Mouse (Mus musculus) forebrain, embryonic 15.5 days (tissue): ENCODE measurements at regions not wholly inside any gene's neighbourhood (a gene's known extent, or its start where the extent isn't known, plus 50 kb on each side); places are given as distances from the start of the nearest gene placed in this dataset.
A peak's percentile ranks its signal among the peaks of the same experiment; 100 is the strongest.

ENCODE experiments used
- ATAC-seq: fragments of 200-750 bp; cut with Nextera tagmentation; replicated peaks from 2 replicates; pipeline ENCODE4 v1.8.0; 2017; ENCODE audit warnings: mild to moderate bottlenecking, moderate TSS enrichment, moderate library complexity
- H3K27ac ChIP-seq: fragments of 300-500 bp; sonication (generic); replicated peaks from 2 replicates; pipeline ENCODE4 v1.5.1; 2015; ENCODE audit warnings: mild to moderate bottlenecking, inconsistent platforms
- H3K27me3 ChIP-seq: fragments of 300-500 bp; sonication (generic); 2 replicates; pipeline ENCODE4 v1.6.1; 2015; ENCODE audit warnings: inconsistent platforms
- H3K36me3 ChIP-seq: fragments of 300-500 bp; sonication (generic); 2 replicates; pipeline ENCODE4 v1.6.1; 2015; ENCODE audit warnings: mild to moderate bottlenecking, inconsistent platforms
- H3K4me1 ChIP-seq: fragments of 300-500 bp; sonication (generic); 2 replicates; pipeline ENCODE4 v1.6.1; 2015; ENCODE audit warnings: inconsistent platforms
- H3K4me2 ChIP-seq: fragments of 300-500 bp; sonication (generic); replicated peaks from 2 replicates; pipeline ENCODE4 v1.6.1; 2015; ENCODE audit warnings: mild to moderate bottlenecking, inconsistent platforms
- H3K4me3 ChIP-seq: fragments of 300-500 bp; sonication (generic); 2 replicates; pipeline ENCODE4 v1.5.1; 2015; ENCODE audit warnings: mild to moderate bottlenecking, inconsistent platforms
- H3K9ac ChIP-seq: fragments of 300-500 bp; sonication (generic); replicated peaks from 2 replicates; pipeline ENCODE4 v1.6.1; 2015; ENCODE audit warnings: mild to moderate bottlenecking, inconsistent platforms
- H3K9me3 ChIP-seq: fragments of 300-500 bp; sonication (generic); 2 replicates; pipeline ENCODE4 v1.6.1; 2016; ENCODE audit warnings: inconsistent platforms
- WGBS: fragments of 180-500 bp; shearing (Covaris S2); methylation state at CpG from one replicate; pipeline ENCODE4 v1.1.7; 2015; ENCODE audit warnings: mixed read lengths; 5-methylcytosine and 5-hydroxymethylcytosine counted together

DNA sequence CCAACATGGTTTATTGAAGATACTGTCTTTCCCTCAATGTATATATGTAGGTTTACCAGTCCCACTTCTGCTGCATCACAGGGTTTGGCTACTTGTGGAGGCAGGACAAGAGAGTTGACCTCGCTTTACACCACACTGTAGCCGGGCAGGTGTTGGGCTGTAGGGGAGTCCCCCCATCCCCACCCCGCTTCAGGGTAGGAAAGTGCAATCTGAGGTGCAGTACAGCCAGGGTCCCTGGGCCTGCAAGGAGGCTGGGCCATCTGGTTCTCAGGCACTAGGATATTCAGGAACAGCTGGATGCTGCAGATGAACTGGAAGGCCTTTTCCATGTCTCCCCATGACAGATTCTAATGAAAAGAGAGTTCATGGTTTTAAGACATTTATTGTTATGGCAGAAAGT is 142.0 kb downstream of the Sis start:
- Histone ChIP-seq H3K4me1 (no peaks in the 10 kb centered on the region), H3K36me3 (no peaks in the 10 kb centered on the region), H3K4me3 (no peak overlapping the region), H3K9me3 (no peaks in the 10 kb centered on the region), H3K27me3 (no peaks in the 10 kb centered on the region), H3K27ac (no peak overlapping the region), H3K9ac (no peak overlapping the region), H3K4me2 (no peak overlapping the region)
- WGBS: 88% methylated on average over 3 of the region's 3 CpGs
- no peak for ATAC-seq

DNA sequence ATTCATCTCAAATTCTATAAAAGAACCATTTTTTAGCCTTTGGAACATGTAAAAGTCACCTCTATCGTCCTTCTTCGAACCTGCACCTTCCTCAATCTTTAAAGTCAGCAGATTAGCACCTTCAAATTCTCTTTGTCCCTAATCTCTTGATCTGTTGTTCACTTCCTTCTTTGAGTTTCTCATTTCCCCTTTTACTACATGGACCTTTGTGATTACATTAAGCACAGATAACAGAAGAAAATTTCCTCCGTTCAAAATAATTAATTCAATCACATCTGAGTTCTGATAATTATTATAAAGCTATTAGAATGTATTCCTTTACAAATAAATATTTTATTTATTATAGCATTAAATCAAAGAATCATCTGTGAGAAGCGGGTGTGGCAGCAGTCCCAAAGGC is 144.5 kb downstream of the Sis start:
- ATAC-seq: no peak
- Histone ChIP-seq H3K36me3 (no peaks in the 10 kb centered on the region), H3K27me3 (no peaks in the 10 kb centered on the region), H3K9me3 (no peaks in the 10 kb centered on the region), H3K9ac (no peak overlapping the region), H3K4me2 (no peak overlapping the region), H3K27ac (no peak overlapping the region), H3K4me3 (no peak overlapping the region), H3K4me1 (no peaks in the 10 kb centered on the region)
- WGBS: 70% methylated on average over 4 of the region's 4 CpGs

DNA sequence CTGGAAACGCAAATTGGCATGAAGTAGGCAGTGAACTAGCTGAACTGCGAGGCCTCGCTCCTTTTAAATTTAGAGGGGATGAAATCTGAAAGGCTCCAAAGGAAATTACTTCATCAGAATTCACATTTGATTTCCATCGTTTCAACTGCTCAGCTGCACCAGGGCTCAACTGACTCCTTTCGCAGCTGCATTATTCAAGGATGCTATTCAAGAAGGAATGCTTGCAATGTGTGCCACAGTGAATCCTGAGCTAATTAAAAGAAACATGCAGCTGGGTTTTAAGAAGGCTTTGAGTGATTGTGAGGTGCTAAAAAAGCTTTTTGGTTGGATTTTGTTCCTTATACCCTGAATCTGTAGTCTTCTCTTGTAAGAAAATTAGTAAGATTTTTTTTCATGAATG is 177.1 kb downstream of the Sis start:
- Histone ChIP-seq H3K36me3 (no peaks in the 10 kb centered on the region), H3K9me3 (no peaks in the 10 kb centered on the region), H3K4me1 (peaks cover 4% of the 10 kb centered on the region; the same call in 1 of the 2 replicates), H3K9ac (no peak overlapping the region), H3K27ac (peak overlapping the region; percentile 31; the same call in 1 of the 2 replicates), H3K27me3 (no peaks in the 10 kb centered on the region), H3K4me3 (no peak overlapping the region), H3K4me2 (no peak overlapping the region)
- peak; percentile 84 for ATAC-seq
- 3% methylated on average over 5 of the region's 5 CpGs for WGBS
